Mouse (Mus musculus): ENCODE results near the gene Tomm70a. TPM values are rescaled to one million over a fixed set of nuclear protein-coding genes. Genes with fewer than 3 reads are reported as not detected.

Gene Tomm70a
- 26.5 and 27.2 TPM in 2 replicates for polyA plus RNA-seq (2015; fragmentation: Nextera tagmentation; extraction: Ambion mirVana)

DNA sequence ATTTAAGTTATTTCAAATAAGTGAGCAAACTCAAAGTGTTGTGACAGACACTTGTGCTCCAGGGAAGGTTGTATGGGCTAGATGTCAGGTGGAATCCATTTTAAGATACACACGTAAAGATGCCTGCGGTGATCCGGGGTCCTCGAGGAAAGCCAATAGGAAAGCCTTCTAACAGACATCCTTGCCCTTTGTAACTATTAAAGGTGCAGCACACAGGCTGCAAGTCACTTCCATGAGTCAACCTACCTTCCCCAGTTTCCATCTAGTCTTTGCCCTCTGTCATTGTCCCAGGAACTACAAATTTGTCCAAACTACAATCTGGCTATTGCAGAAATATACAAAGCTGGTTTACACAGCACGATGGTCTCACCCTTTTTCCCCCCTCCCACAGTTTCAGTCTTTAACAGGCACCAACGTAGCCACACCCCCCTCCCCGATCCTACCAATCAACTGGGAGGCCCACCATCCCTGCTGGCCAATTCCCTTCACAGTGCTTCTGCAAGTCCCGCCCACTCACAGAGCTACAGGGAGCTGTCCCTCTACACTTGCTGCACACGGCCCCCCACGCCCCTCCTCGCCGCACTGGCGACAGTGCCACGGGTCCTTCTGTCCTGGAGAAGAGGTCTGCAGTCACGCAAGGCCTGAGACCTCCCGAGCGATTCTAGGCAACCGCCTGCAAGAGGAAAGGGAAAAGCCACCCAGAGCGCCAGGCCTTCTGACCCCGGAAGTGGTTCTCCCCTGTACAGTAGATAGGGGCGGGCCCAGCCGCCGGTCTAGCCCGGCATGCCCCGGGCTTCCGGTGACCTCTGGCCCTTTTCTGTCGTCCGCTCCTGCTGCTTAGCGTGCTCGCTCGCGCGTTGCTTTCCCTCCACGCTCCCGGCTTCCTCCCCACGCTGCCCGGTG lies at the start of gene Tomm70a:
Gene Tomm70a (plus strand): TSS at position 791 of the 903 bp plus-strand sequence.
- DNase-seq (ENCODE audit: low spot score) (peak; percentile 95), ATAC-seq (ENCODE audit: low FRiP score, low TSS enrichment) (peak; percentile 99)
- no peaks in the 10 kb centered on the region for H3K36me3 ChIP-seq (ENCODE audit: control insufficient read depth, insufficient read depth, low read length)
- no peaks in the 10 kb centered on the region for H3K9me3 ChIP-seq (ENCODE audit: control insufficient read depth, low read length)
- under 1% methylated on average over 36 of the region's 37 CpGs for WGBS
- peak within 1 kb of the TSS; percentile 77 for H3K4me2 ChIP-seq (replicated peaks; ENCODE audit: low read depth)
- H3K27ac ChIP-seq (replicated peaks) = peak within 1 kb of the TSS; percentile 97
- peak within 1 kb of the TSS; percentile 98 for H3K9ac ChIP-seq (ENCODE audit: low read length)
- no peaks in the 10 kb centered on the region for H3K27me3 ChIP-seq (ENCODE audit: control insufficient read depth, insufficient read depth, low read length)
- no peak for TF ChIP-seq EP300 (optimal IDR thresholded peaks at IDR 0.05)
- no peak for TF ChIP-seq CTCF (IDR thresholded peaks at IDR 0.05; ENCODE audit: low read depth)
- 0 out of 2 replicates have a peak, but pooled peaks cover 3% of the 10 kb centered on the region for H3K4me1 ChIP-seq (replicated peaks; ENCODE audit: control insufficient read depth, insufficient read depth)
- H3K4me3 ChIP-seq (ENCODE audit: low read depth, low read length) = peak within 1 kb of the TSS; percentile 100

GRCm38 (mm10) chr16:57075986-57076385 lies 45.5 kb upstream of the Tomm70a start:
- Histone ChIP-seq H3K27me3 (ENCODE audit: control insufficient read depth, insufficient read depth, low read length) (no peaks in the 10 kb centered on the region), H3K9ac (ENCODE audit: low read length) (no peak overlapping the region), H3K4me1 (replicated peaks; ENCODE audit: control insufficient read depth, insufficient read depth) (no peaks in the 10 kb centered on the region), H3K9me3 (ENCODE audit: control insufficient read depth, low read length) (no peaks in the 10 kb centered on the region), H3K4me3 (ENCODE audit: low read depth, low read length) (no peak overlapping the region), H3K27ac (replicated peaks) (no peak overlapping the region), H3K36me3 (ENCODE audit: control insufficient read depth, insufficient read depth, low read length) (no peaks in the 10 kb centered on the region), H3K4me2 (replicated peaks; ENCODE audit: low read depth) (no peak overlapping the region)
- DNase-seq (ENCODE audit: low spot score) = no peak
- no peak for ATAC-seq (ENCODE audit: low FRiP score, low TSS enrichment)
- 68% methylated on average over 7 of the region's 7 CpGs for WGBS
- no peak for TF ChIP-seq EP300 (optimal IDR thresholded peaks at IDR 0.05)
- TF ChIP-seq CTCF (IDR thresholded peaks at IDR 0.05; ENCODE audit: low read depth) = no peak

DNA sequence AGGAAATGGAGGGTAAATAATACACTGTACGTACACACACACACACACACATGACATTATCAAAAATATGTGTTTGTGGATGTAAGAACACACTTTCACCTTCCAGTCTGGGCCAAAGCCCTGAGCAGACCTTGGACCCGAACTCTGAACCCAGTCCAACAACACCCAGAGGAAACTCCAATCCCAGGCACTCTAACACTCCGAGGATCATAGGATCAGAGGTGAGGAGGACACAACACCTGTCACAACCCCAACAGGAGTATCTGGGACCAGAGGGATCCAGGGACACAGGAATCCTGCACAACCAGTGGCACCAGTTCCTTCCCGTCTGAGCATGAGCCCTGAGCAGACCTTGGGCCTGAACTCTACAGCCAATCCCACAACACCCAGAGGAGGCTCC lies 41.9 kb upstream of the Tomm70a start:
- TF ChIP-seq EP300 (optimal IDR thresholded peaks at IDR 0.05) (no peak), CTCF (IDR thresholded peaks at IDR 0.05; ENCODE audit: low read depth) (no peak)
- no peak for DNase-seq (ENCODE audit: low spot score)

DNA sequence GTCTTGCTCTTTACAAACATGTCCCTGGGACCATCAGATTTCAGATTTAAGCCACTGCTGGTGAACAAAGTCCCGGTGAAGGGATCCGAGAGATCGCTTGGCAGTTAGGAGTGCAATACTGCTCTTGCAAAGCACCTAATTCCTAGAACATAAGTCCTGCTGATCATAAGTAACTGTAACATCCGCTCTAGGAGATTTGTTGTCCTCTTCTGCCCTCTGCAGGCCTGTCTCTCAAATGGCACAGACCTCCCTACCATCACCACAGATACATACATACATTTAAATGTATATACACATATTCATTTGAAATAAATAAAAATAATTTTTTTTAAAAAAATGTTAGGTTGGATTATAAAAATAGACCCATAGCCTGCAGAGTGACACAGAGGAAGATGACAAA lies 29.0 kb upstream of the Tomm70a start:
- H3K36me3 ChIP-seq (ENCODE audit: control insufficient read depth, insufficient read depth, low read length) = no peaks in the 10 kb centered on the region
- TF ChIP-seq EP300 (optimal IDR thresholded peaks at IDR 0.05) (no peak), CTCF (IDR thresholded peaks at IDR 0.05; ENCODE audit: low read depth) (peak; percentile 84)
- H3K4me1 ChIP-seq (replicated peaks; ENCODE audit: control insufficient read depth, insufficient read depth) = no peaks in the 10 kb centered on the region
- no peaks in the 10 kb centered on the region for H3K27me3 ChIP-seq (ENCODE audit: control insufficient read depth, insufficient read depth, low read length)
- no peak overlapping the region for H3K4me2 ChIP-seq (replicated peaks; ENCODE audit: low read depth)
- no peak overlapping the region for H3K9ac ChIP-seq (ENCODE audit: low read length)
- 32% methylated on average over 4 of the region's 4 CpGs for WGBS
- H3K4me3 ChIP-seq (ENCODE audit: low read depth, low read length) = no peak overlapping the region
- no peaks in the 10 kb centered on the region for H3K9me3 ChIP-seq (ENCODE audit: control insufficient read depth, low read length)
- H3K27ac ChIP-seq (replicated peaks) = no peak overlapping the region
- DNase-seq (ENCODE audit: low spot score) (peak; percentile 59), ATAC-seq (ENCODE audit: low FRiP score, low TSS enrichment) (peak; percentile 45; the same call in 1 of the 2 replicates)

More for the DNA sequence above, 41.9 kb upstream of the Tomm70a start:
- Histone ChIP-seq H3K4me2 (replicated peaks; ENCODE audit: low read depth) (no peak overlapping the region), H3K4me1 (replicated peaks; ENCODE audit: control insufficient read depth, insufficient read depth) (no peaks in the 10 kb centered on the region), H3K9me3 (ENCODE audit: control insufficient read depth, low read length) (no peaks in the 10 kb centered on the region), H3K27me3 (ENCODE audit: control insufficient read depth, insufficient read depth, low read length) (no peaks in the 10 kb centered on the region), H3K27ac (replicated peaks) (no peak overlapping the region), H3K9ac (ENCODE audit: low read length) (no peak overlapping the region), H3K36me3 (ENCODE audit: control insufficient read depth, insufficient read depth, low read length) (no peaks in the 10 kb centered on the region), H3K4me3 (ENCODE audit: low read depth, low read length) (no peak overlapping the region)
- no peak for ATAC-seq (ENCODE audit: low FRiP score, low TSS enrichment)
- WGBS = 61% methylated on average over 4 of the region's 4 CpGs

- H3K4me1 ChIP-seq (replicated peaks; ENCODE audit: control insufficient read depth, insufficient read depth) = no peaks in the 10 kb centered on the region
- 59% methylated on average over 6 of the region's 6 CpGs for WGBS
- no peak for DNase-seq (ENCODE audit: low spot score)
- ATAC-seq (ENCODE audit: low FRiP score, low TSS enrichment) = no peak
- H3K9me3 ChIP-seq (ENCODE audit: control insufficient read depth, low read length) = no peaks in the 10 kb centered on the region
- no peaks in the 10 kb centered on the region for H3K36me3 ChIP-seq (ENCODE audit: control insufficient read depth, insufficient read depth, low read length)
- H3K27me3 ChIP-seq (ENCODE audit: control insufficient read depth, insufficient read depth, low read length) = no peaks in the 10 kb centered on the region
- TF ChIP-seq EP300 (optimal IDR thresholded peaks at IDR 0.05) (no peak), CTCF (IDR thresholded peaks at IDR 0.05; ENCODE audit: low read depth) (no peak)
- H3K4me2 ChIP-seq (replicated peaks; ENCODE audit: low read depth) = no peak overlapping the region
- H3K4me3 ChIP-seq (ENCODE audit: low read depth, low read length) = no peak overlapping the region
- no peak overlapping the region for H3K27ac ChIP-seq (replicated peaks)
- H3K9ac ChIP-seq (ENCODE audit: low read length) = no peak overlapping the region
Observed at GRCm38 (mm10) chr16:57092911-57093605, 28.4 kb upstream of the Tomm70a start.
